Mouse (Mus musculus): ENCODE data around the gene Dnajb1. TPM values are rescaled to one million over a fixed set of nuclear protein-coding genes. Genes with fewer than 3 reads are reported as not detected.

Dnajb1 gene
- polyA plus RNA-seq (2015; fragmentation: Nextera tagmentation; extraction: Ambion mirVana): 34.3 and 43.6 TPM in 2 replicates

- under 1% methylated on average over 59 of the region's 69 CpGs for WGBS
- Histone ChIP-seq H3K9me3 (ENCODE audit: low read length) (no peaks in the 10 kb centered on the region), H3K4me2 (replicated peaks; ENCODE audit: low read depth, low read length) (peak within 1 kb of the TSS; percentile 69), H3K4me3 (ENCODE audit: low read depth, low read length) (peak within 1 kb of the TSS; percentile 75), H3K4me1 (ENCODE audit: insufficient read depth, low read depth, low read length) (peaks cover 8% of the 10 kb centered on the region), H3K9ac (replicated peaks; ENCODE audit: low read depth) (peak within 1 kb of the TSS; percentile 94), H3K27me3 (replicated peaks; ENCODE audit: insufficient read depth, low read length) (no peaks in the 10 kb centered on the region), H3K36me3 (ENCODE audit: insufficient read depth, low read length) (peaks cover 24% of the 10 kb centered on the region), H3K27ac (ENCODE audit: low read length) (peak within 1 kb of the TSS; percentile 99)
- TF ChIP-seq CTCF (IDR thresholded peaks at IDR 0.05) (no peak), EP300 (IDR thresholded peaks at IDR 0.05) (0 out of 2 replicates have a peak, but pooled peaks have one; percentile 6)
- peak; percentile 99 for DNase-seq (ENCODE audit: low spot score)
- peak; percentile 98 for ATAC-seq
These were observed at the start of gene Dnajb1, which contains the start of gene Tecr for GRCm38 (mm10) chr8:83607661-83608397. TSS of gene Dnajb1 (plus strand) at chr8:83608193. TSS of gene Tecr (minus strand) at chr8:83607971.

- Histone ChIP-seq H3K36me3 (ENCODE audit: insufficient read depth, low read length) (no peaks in the 10 kb centered on the region), H3K4me3 (ENCODE audit: low read depth, low read length) (no peak overlapping the region), H3K9ac (replicated peaks; ENCODE audit: low read depth) (no peak overlapping the region), H3K9me3 (ENCODE audit: low read length) (no peaks in the 10 kb centered on the region), H3K27ac (ENCODE audit: low read length) (no peak overlapping the region), H3K27me3 (replicated peaks; ENCODE audit: insufficient read depth, low read length) (no peaks in the 10 kb centered on the region), H3K4me1 (ENCODE audit: insufficient read depth, low read depth, low read length) (peaks cover 6% of the 10 kb centered on the region; the same call in 1 of the 2 replicates), H3K4me2 (replicated peaks; ENCODE audit: low read depth, low read length) (no peak overlapping the region)
- DNase-seq (ENCODE audit: low spot score) (no peak), ATAC-seq (no peak)
- TF ChIP-seq EP300 (IDR thresholded peaks at IDR 0.05) (no peak), CTCF (IDR thresholded peaks at IDR 0.05) (no peak)
- 65% methylated on average over 3 of the region's 3 CpGs for WGBS
These were observed 45.3 kb upstream of the Dnajb1 start for GRCm38 (mm10) chr8:83562669-83563068.

GRCm38 (mm10) chr8:83563246-83563645 is 44.7 kb upstream of the Dnajb1 start:
- no peaks in the 10 kb centered on the region for H3K36me3 ChIP-seq (ENCODE audit: insufficient read depth, low read length)
- no peak for DNase-seq (ENCODE audit: low spot score)
- no peak overlapping the region for H3K4me3 ChIP-seq (ENCODE audit: low read depth, low read length)
- H3K27ac ChIP-seq (ENCODE audit: low read length): no peak overlapping the region
- 73% methylated on average over 4 of the region's 4 CpGs for WGBS
- no peak overlapping the region for H3K9ac ChIP-seq (replicated peaks; ENCODE audit: low read depth)
- TF ChIP-seq EP300 (IDR thresholded peaks at IDR 0.05): no peak
- no peak for TF ChIP-seq CTCF (IDR thresholded peaks at IDR 0.05)
- no peaks in the 10 kb centered on the region for H3K27me3 ChIP-seq (replicated peaks; ENCODE audit: insufficient read depth, low read length)
- no peaks in the 10 kb centered on the region for H3K9me3 ChIP-seq (ENCODE audit: low read length)
- peaks cover 6% of the 10 kb centered on the region; the same call in 1 of the 2 replicates for H3K4me1 ChIP-seq (ENCODE audit: insufficient read depth, low read depth, low read length)
- H3K4me2 ChIP-seq (replicated peaks; ENCODE audit: low read depth, low read length): no peak overlapping the region
- no peak for ATAC-seq

- ATAC-seq (no peak), DNase-seq (ENCODE audit: low spot score) (no peak)
- TF ChIP-seq EP300 (IDR thresholded peaks at IDR 0.05): no peak
- TF ChIP-seq CTCF (IDR thresholded peaks at IDR 0.05): peak; percentile 53
- Histone ChIP-seq H3K27ac (ENCODE audit: low read length) (no peak overlapping the region), H3K4me2 (replicated peaks; ENCODE audit: low read depth, low read length) (peak overlapping the region; percentile 81; the same call in 1 of the 2 replicates), H3K4me1 (ENCODE audit: insufficient read depth, low read depth, low read length) (peaks cover 6% of the 10 kb centered on the region; the same call in 1 of the 2 replicates), H3K27me3 (replicated peaks; ENCODE audit: insufficient read depth, low read length) (no peaks in the 10 kb centered on the region), H3K9ac (replicated peaks; ENCODE audit: low read depth) (no peak overlapping the region), H3K36me3 (ENCODE audit: insufficient read depth, low read length) (no peaks in the 10 kb centered on the region), H3K4me3 (ENCODE audit: low read depth, low read length) (no peak overlapping the region), H3K9me3 (ENCODE audit: low read length) (no peaks in the 10 kb centered on the region)
- WGBS: 76% methylated on average over 9 of the region's 9 CpGs
These were observed 42.1 kb upstream of the Dnajb1 start for GRCm38 (mm10) chr8:83565731-83566375.

GRCm38 (mm10) chr8:83566469-83567395 is 41.3 kb upstream of the Dnajb1 start, which contains the start of gene Ndufb7:
TSS of gene Ndufb7 (plus strand) at chr8:83566671.
- ATAC-seq: peak; percentile 90
- WGBS: under 1% methylated on average over 48 of the region's 48 CpGs
- TF ChIP-seq EP300 (IDR thresholded peaks at IDR 0.05) (no peak), CTCF (IDR thresholded peaks at IDR 0.05) (peak; percentile 99)

More at GRCm38 (mm10) chr8:83566469-83567395, 41.3 kb upstream of the Dnajb1 start, which contains the start of gene Ndufb7:
- peak; percentile 91 for DNase-seq (ENCODE audit: low spot score)
- H3K4me1 ChIP-seq (ENCODE audit: insufficient read depth, low read depth, low read length): peaks cover 6% of the 10 kb centered on the region; the same call in 1 of the 2 replicates
- peak within 1 kb of the TSS; percentile 62 for H3K9ac ChIP-seq (replicated peaks; ENCODE audit: low read depth)
- peak within 1 kb of the TSS; percentile 71 for H3K4me3 ChIP-seq (ENCODE audit: low read depth, low read length)
- peak within 1 kb of the TSS; percentile 66 for H3K27ac ChIP-seq (ENCODE audit: low read length)
- no peaks in the 10 kb centered on the region for H3K27me3 ChIP-seq (replicated peaks; ENCODE audit: insufficient read depth, low read length)
- H3K36me3 ChIP-seq (ENCODE audit: insufficient read depth, low read length): peaks cover 6% of the 10 kb centered on the region; the same call in 1 of the 2 replicates
- peak within 1 kb of the TSS; percentile 81 for H3K4me2 ChIP-seq (replicated peaks; ENCODE audit: low read depth, low read length)
- H3K9me3 ChIP-seq (ENCODE audit: low read length): no peaks in the 10 kb centered on the region

Data from lung, postnatal 0 days (tissue).